Mouse (Mus musculus) retina, postnatal 1 day (tissue): ENCODE measurements at regions not wholly inside any gene's neighbourhood (a gene's known extent, or its start where the extent isn't known, plus 50 kb on each side); places are given as distances from the start of the nearest gene placed in this dataset.

ENCODE experiments used
- DNase-seq: peaks from one replicate; pipeline ENCODE4 v3.0.0-alpha.2; 2012

DNA sequence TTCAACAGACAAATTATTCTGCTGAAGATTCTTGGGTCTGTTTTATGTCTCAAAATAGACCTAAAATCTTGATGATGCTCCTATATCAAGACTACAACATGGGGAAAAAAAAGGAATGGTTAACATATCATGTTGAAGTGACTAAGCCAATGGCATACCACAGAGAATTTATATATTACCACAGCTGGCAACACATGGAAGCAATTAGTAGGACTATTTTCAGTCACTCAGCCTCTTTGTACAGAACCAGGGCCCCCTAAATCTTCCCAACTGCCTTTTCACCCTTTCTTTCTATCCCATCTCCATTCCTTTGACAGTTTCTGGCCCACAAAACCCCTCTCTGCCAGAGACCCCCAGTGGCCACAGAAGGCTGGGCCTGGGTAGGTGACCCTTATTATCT, 206.2 kb upstream of the Atp11b start:
- no peak for DNase-seq

GRCm38 (mm10) chr3:35551791-35552190, 202.1 kb upstream of the Atp11b start:
- DNase-seq = no peak

GRCm38 (mm10) chr3:35560425-35560824, 193.5 kb upstream of the Atp11b start:
- DNase-seq = no peak

- DNase-seq = peak; percentile 64
Measured at GRCm38 (mm10) chr3:35574402-35574801, 179.5 kb upstream of the Atp11b start.
